Mouse (Mus musculus) frontal cortex, adult (tissue): ENCODE results near the gene Ifnlr1.
"Not testable (repeated sequence)": the region's sequence is repeated elsewhere in the genome, so short reads cannot be mapped to it uniquely, and the experiment has no call there.

ENCODE experiments used
- ATAC-seq: cut with Nextera tagmentation; 2 replicates; pipeline ENCODE4 v1.9.2; 2017; ENCODE audit warnings: mild to moderate bottlenecking, moderate library complexity, mixed read lengths; ENCODE audit not compliant: low TSS enrichment

Ifnlr1 gene

GRCm38 (mm10) chr4:135685906-135686567 is at the start of gene Ifnlr1:
Gene Ifnlr1, plus strand, starts transcription at chr4:135686287.
- ATAC-seq = peak; percentile 70; the same call in 1 of the 2 replicates

DNA sequence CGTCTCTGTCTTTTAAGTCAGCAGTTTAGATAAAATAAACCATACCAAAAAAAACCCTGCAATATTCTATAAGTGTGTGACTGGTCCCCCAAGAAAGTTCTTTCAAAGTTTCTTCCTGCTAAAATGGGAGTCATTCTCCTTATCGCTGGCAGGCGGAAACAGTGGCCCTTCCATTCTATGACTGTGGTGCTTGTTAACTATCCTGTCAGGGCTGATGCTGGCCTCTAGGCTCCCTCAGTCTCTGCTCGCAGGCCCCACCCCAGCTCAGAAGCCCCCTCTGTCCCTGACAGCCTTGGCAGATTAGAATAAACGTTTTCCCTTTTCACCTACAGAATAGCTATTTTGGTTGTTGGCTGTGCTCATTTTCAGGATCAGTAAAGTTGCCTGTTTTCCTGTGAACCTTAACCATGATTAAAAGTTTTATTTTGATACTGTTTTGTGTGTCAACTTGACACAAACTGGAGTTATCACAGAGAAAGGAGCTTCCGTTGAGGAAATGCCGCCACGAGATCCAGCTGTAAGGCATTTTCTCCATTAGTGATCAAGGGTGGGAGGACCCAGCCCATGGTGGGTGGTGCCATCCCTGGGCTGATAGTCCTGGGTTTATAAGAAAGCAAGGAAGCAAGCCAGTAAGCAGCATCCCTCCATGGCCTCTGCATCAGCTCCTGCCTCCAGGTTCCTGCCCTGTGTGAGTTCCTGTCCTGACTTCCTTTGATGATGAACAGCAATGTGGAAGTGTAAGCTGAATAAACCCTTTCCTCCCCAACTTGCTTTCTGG is 44.6 kb upstream of the Ifnlr1 start:
- not testable (repeated sequence) for ATAC-seq

GRCm38 (mm10) chr4:135645022-135645637 is 41.0 kb upstream of the Ifnlr1 start:
- no peak for ATAC-seq

DNA sequence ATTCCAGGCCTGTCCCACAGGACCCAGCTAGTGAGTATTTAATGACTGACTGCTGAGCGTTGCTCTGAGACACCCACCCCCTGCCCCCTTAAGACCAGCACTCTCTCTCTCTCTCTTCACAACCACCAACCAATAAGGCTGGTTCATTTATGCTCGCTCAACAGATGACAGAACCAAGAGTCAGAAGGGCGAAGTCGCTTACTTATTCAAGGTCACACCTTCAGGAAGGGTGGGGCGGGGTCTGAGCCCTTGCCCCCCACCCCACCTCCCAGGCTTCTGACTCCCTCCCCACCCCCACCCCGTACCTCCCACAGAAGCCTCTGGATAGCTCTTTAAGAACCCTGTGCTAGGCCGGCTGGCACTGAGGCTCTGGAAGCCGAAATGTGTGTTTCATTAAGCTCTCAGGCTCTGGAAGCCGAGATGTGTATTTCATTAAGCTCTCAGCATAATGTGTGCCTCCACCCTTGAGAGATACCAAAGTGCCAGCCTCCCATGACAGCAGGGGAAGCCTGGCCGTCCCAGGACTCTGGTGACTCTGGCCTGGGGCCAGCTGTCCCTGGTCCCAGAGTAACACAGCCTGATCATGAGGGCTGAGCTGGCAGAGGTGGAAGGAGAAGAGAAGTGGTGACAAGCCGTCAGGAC is 33.0 kb upstream of the Ifnlr1 start:
- ATAC-seq = no peak

- no peak for ATAC-seq
Observed at GRCm38 (mm10) chr4:135653956-135654355, 32.1 kb upstream of the Ifnlr1 start.

DNA sequence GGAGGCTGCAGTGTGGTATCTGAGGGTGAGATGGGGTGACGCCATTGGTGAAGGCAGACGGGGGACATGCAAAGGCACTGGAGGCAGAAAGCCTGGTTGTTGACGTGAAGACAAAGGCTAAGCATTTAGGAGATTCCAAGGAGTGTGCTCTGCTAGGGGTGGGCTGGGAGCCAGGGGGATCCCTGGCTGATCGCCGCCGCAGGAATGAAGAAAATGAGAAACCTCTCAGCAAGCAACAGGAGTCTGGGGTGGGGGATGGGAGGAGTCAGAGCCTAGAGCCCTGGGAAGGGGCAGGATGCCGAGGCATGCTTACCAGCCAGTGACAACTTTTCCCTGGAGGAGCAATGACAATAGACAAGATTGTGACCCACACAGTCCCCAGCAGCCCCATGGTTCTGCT is 30.6 kb upstream of the Ifnlr1 start:
- no peak for ATAC-seq

GRCm38 (mm10) chr4:135656094-135656589 is 29.9 kb upstream of the Ifnlr1 start:
- no peak for ATAC-seq

DNA sequence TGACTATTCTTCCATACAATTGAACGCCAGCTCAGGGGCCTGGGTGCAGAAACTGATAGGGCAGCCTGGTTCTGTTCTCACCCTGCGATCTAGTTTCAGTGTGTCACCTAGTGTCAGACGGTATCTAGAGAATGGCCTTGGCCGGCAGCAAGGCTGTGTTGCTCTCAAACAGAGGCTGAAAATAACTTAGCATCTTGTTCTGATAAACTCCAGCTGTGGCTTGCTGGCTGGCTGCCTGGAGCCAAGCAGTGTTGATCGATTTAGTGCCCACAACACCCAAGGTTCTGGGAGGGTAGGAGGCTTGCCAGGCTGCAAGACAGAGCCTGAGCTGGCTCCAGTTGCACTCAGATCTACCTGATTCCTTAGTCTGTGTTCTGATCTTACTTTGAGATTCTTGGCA is 27.6 kb upstream of the Ifnlr1 start:
- no peak for ATAC-seq

- ATAC-seq = no peak
Observed at GRCm38 (mm10) chr4:135658899-135659298, 27.2 kb upstream of the Ifnlr1 start.

DNA sequence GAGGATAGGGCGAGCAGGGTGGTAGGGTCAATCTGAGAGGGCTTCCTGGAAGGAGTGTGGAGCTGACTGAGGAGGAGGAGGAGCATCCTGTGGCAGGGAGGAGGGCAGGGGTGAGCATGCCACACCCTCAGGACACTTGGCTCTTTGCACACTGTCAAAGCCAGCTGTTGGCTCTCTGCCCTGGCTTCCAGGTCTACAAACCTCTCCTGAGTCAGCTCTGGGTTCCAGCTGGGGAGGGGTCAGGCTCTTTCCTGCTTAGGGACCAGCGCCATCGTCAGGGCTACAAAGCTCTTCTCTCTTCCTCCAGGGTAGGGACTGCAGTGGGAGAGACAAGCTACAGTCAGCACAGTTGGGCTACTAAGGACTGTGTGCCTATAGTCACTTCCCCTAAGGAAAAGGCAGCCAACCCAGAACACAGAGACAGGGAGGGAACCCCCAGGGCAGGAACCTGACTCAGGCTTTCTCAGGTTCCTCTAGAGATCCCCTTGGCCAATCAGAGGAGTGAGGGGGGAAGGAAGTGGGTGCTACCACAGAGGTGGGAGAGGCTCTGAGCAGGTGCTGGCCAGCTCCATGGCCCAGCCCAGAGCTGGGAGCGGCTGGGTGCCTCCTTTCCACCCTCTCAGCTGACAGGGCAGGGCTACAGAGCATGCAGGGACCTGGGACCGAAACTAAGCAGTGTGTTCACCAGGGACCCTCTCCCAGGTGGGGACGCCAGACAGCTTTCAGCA is 24.8 kb upstream of the Ifnlr1 start:
- no peak for ATAC-seq

- ATAC-seq = no peak
Observed at GRCm38 (mm10) chr4:135661994-135662393, 24.1 kb upstream of the Ifnlr1 start.

- ATAC-seq = no peak
Observed at GRCm38 (mm10) chr4:135664656-135665055, 21.4 kb upstream of the Ifnlr1 start.

DNA sequence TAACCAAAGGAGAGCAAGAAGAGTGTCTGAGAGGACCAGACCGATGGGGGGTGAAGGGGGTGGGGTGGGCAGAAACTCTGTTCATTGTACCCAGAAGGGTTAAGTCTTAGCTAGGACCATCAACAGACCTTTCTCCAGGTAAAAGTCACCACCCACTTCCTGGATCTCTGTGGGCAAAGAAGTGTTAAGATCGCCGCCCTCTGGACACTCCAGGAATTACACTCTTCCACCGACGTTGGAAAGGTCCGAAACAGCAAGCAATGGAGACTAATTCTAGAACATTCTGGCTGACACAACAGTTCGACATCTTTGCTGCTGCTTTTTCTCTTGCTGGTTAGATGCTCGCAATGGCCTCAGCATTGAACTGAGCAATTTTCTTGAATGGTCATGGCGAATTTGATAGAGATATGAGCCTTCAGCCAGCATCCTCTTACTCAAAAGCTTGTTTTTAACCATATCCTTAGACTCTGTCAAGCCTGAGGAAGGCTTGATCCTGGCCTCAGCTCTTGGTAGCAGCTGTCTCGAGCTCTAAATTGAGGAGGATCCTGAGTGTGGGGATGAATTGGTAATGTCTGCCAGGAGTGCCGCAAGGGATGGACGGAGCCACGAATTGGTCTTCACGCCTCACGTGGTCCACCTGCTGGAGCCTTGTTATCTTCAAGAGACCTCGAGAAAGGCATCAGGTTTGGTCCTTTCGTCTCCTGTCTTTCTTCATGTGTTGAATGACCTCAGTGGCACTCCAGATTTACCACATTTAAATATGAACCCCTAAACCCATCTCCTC is 19.7 kb upstream of the Ifnlr1 start:
- ATAC-seq = no peak

- no peak; the same call in 1 of the 2 replicates for ATAC-seq
Observed at GRCm38 (mm10) chr4:135667266-135667844, 18.7 kb upstream of the Ifnlr1 start.

- no peak for ATAC-seq
Observed at GRCm38 (mm10) chr4:135673507-135673906, 12.6 kb upstream of the Ifnlr1 start.

GRCm38 (mm10) chr4:135674993-135675392 is 11.1 kb upstream of the Ifnlr1 start:
- no peak for ATAC-seq

- ATAC-seq = no peak
Observed at GRCm38 (mm10) chr4:135676476-135676875, 9.6 kb upstream of the Ifnlr1 start.

GRCm38 (mm10) chr4:135679316-135679715 is 6.8 kb upstream of the Ifnlr1 start:
- no peak for ATAC-seq

GRCm38 (mm10) chr4:135681789-135682188 is 4.3 kb upstream of the Ifnlr1 start:
- ATAC-seq = no peak

- ATAC-seq = no peak
Observed at GRCm38 (mm10) chr4:135683553-135683952, 2.5 kb upstream of the Ifnlr1 start.
